Comparison of ENCODE assay signal across 29 mouse cellular contexts in the genomic region with DNA sequence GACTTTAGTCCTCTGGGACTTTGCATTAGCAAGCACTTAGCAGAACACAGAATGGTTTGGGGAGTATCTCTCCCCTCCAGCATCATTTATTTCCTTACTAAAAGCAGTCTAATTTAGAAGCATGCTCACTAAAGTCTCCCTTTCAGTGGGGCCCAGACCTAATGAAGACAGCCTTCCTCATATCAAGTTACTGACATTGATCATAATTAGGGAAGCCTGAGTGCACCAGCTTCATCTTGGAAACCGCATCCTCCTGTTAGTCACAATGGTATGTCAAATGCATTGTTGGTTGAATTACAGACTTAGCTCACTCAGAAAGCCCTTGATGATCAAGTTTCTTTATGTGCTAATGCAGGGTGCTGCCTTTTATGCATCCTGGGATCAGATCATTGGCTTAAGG.
DNase-seq lines count a peak whose midpoint lies in the region; ATAC-seq and TF ChIP-seq lines count a peak whose summit lies in the region.
"Had no signal": no experiment of that assay in that cellular context is flagged by ENCODE, and none has a peak within 500 bp of the region (broad histone marks: within the 10 kb centered on the region; RNA-seq: fewer than 3 reads in every experiment).

No protein-coding gene starts in this region.

- H3K4me1 ChIP-seq in kidney, embryonic 14.5 days (ENCODE audit: control insufficient read depth, insufficient read depth, low read length) = no peaks in the 10 kb centered on the region
- H3K4me1 ChIP-seq in kidney, adult 2 months (ENCODE audit: control insufficient read depth, insufficient read depth, low read length) = no peaks in the 10 kb centered on the region
- H3K4me1 ChIP-seq in neural tube, embryonic 13.5 days (replicated peaks) = peaks cover 25% of the 10 kb centered on the region
- H3K4me1 ChIP-seq in neural tube, embryonic 15.5 days = peaks cover 10% of the 10 kb centered on the region
- H3K4me1 ChIP-seq in neural tube, embryonic 14.5 days (ENCODE audit: control insufficient read depth, insufficient read depth, low read length) = 0 out of 2 replicates have a peak, but pooled peaks cover 3% of the 10 kb centered on the region
- H3K4me1 ChIP-seq: heart, embryonic 12.5 days; limb, embryonic 13.5 days; liver, embryonic 12.5 days; stomach, embryonic 15.5 days had no signal

- no peak overlapping the region for H3K27ac ChIP-seq in kidney, embryonic 14.5 days (ENCODE audit: low read depth, low read length)
- H3K27ac ChIP-seq in kidney, adult 2 months (ENCODE audit: insufficient read depth, low read depth, low read length) = no peak overlapping the region
- H3K27ac ChIP-seq in neural tube, embryonic 13.5 days (replicated peaks) = 0 out of 2 replicates have a peak overlapping the region, but pooled peaks have one; percentile 33
- no peak overlapping the region for H3K27ac ChIP-seq in neural tube, embryonic 15.5 days (replicated peaks)
- H3K27ac ChIP-seq in neural tube, embryonic 14.5 days (ENCODE audit: low read depth, low read length) = no peak overlapping the region
- H3K27ac ChIP-seq: forebrain, embryonic 10.5 days; hindbrain, embryonic 15.5 days; limb, embryonic 13.5 days; liver, embryonic 12.5 days; stomach, embryonic 15.5 days had no signal

- H3K4me2 ChIP-seq in kidney, embryonic 14.5 days (replicated peaks; ENCODE audit: low read depth, low read length) = no peak overlapping the region
- no peak overlapping the region for H3K4me2 ChIP-seq in neural tube, embryonic 13.5 days
- no peak overlapping the region for H3K4me2 ChIP-seq in neural tube, embryonic 15.5 days
- H3K4me2 ChIP-seq in neural tube, embryonic 14.5 days (ENCODE audit: low read depth, low read length) = no peak overlapping the region
- H3K4me2 ChIP-seq: heart, embryonic 12.5 days; hindbrain, embryonic 15.5 days; limb, embryonic 13.5 days; liver, embryonic 12.5 days; stomach, embryonic 15.5 days had no signal

- no peaks in the 10 kb centered on the region for H3K9me3 ChIP-seq in kidney, embryonic 14.5 days (ENCODE audit: control insufficient read depth, low read length)
- H3K9me3 ChIP-seq in neural tube, embryonic 13.5 days = no peaks in the 10 kb centered on the region
- H3K9me3 ChIP-seq in neural tube, embryonic 15.5 days (replicated peaks) = no peaks in the 10 kb centered on the region
- H3K9me3 ChIP-seq in neural tube, embryonic 14.5 days (ENCODE audit: control insufficient read depth, low read length) = no peaks in the 10 kb centered on the region
- H3K9me3 ChIP-seq: forebrain, embryonic 10.5 days; heart, embryonic 12.5 days; hindbrain, embryonic 15.5 days; limb, embryonic 13.5 days; liver, embryonic 12.5 days; stomach, embryonic 15.5 days had no signal

- 28% methylated on average over 1 of the region's 1 CpGs for WGBS in kidney, embryonic 14.5 days
- WGBS in kidney, adult 2 months = 20% methylated on average over 1 of the region's 1 CpGs
- WGBS in neural tube, embryonic 13.5 days = 25% methylated on average over 1 of the region's 1 CpGs
- 13% methylated on average over 1 of the region's 1 CpGs for WGBS in neural tube, embryonic 15.5 days
- WGBS in neural tube, embryonic 14.5 days = 9% methylated on average over 1 of the region's 1 CpGs

- H3K36me3 ChIP-seq in kidney, embryonic 14.5 days (ENCODE audit: control insufficient read depth, insufficient read depth, low read length) = no peaks in the 10 kb centered on the region
- H3K36me3 ChIP-seq in kidney, adult 2 months (ENCODE audit: control insufficient read depth, insufficient read depth, low read length) = no peaks in the 10 kb centered on the region
- no peaks in the 10 kb centered on the region for H3K36me3 ChIP-seq in neural tube, embryonic 13.5 days
- H3K36me3 ChIP-seq in neural tube, embryonic 15.5 days = no peaks in the 10 kb centered on the region
- no peaks in the 10 kb centered on the region for H3K36me3 ChIP-seq in neural tube, embryonic 14.5 days (ENCODE audit: control insufficient read depth, insufficient read depth, low read length)
- H3K36me3 ChIP-seq: forebrain, embryonic 10.5 days; heart, embryonic 12.5 days; hindbrain, embryonic 15.5 days; limb, embryonic 13.5 days; liver, embryonic 12.5 days; stomach, embryonic 15.5 days had no signal

- peak; percentile 76; the same call in 1 of the 2 replicates for ATAC-seq in kidney, embryonic 14.5 days (ENCODE audit: low FRiP score, low TSS enrichment)
- ATAC-seq in neural tube, embryonic 13.5 days (ENCODE audit: low read depth) = peak; percentile 47; the same call in 1 of the 2 replicates
- no peak for ATAC-seq in neural tube, embryonic 15.5 days (ENCODE audit: low FRiP score)
- ATAC-seq in neural tube, embryonic 14.5 days (ENCODE audit: low read depth) = peak; percentile 67; the same call in 1 of the 2 replicates
- no peak for ATAC-seq in inflammation-experienced regulatory T-cells, adult 6 months
- ATAC-seq: forebrain, embryonic 16.5 days; intestine, postnatal 0 days; liver, embryonic 12.5 days; Patski had no signal

- no peak overlapping the region for H3K4me3 ChIP-seq in kidney, embryonic 14.5 days (ENCODE audit: low read length)
- no peak overlapping the region for H3K4me3 ChIP-seq in kidney, adult 2 months (ENCODE audit: insufficient read depth, low read depth, low read length)
- H3K4me3 ChIP-seq in neural tube, embryonic 13.5 days = no peak overlapping the region
- no peak overlapping the region for H3K4me3 ChIP-seq in neural tube, embryonic 15.5 days (replicated peaks)
- H3K4me3 ChIP-seq in neural tube, embryonic 14.5 days (ENCODE audit: low read depth, low read length) = no peak overlapping the region
- H3K4me3 ChIP-seq: forebrain, embryonic 10.5 days; heart, embryonic 12.5 days; hindbrain, embryonic 15.5 days; limb, embryonic 13.5 days; liver, embryonic 12.5 days; stomach, embryonic 15.5 days had no signal

- TF ChIP-seq POLR2A in kidney, adult 2 months (IDR thresholded peaks at IDR 0.05; ENCODE audit: low read depth, low read length) = no peak

- H3K27me3 ChIP-seq in kidney, embryonic 14.5 days (ENCODE audit: control insufficient read depth, insufficient read depth, low read length) = no peaks in the 10 kb centered on the region
- no peaks in the 10 kb centered on the region for H3K27me3 ChIP-seq in kidney, adult 2 months (replicated peaks; ENCODE audit: control insufficient read depth, insufficient read depth, low read length)
- no peaks in the 10 kb centered on the region for H3K27me3 ChIP-seq in neural tube, embryonic 13.5 days
- no peaks in the 10 kb centered on the region for H3K27me3 ChIP-seq in neural tube, embryonic 15.5 days (replicated peaks)
- H3K27me3 ChIP-seq in neural tube, embryonic 14.5 days (ENCODE audit: control insufficient read depth, insufficient read depth, low read length) = no peaks in the 10 kb centered on the region
- H3K27me3 ChIP-seq: heart, embryonic 12.5 days; hindbrain, embryonic 15.5 days; limb, embryonic 13.5 days; liver, embryonic 12.5 days; Patski; stomach, embryonic 15.5 days had no signal

- H3K9ac ChIP-seq in kidney, embryonic 14.5 days (ENCODE audit: low read depth, low read length) = no peak overlapping the region
- no peak overlapping the region for H3K9ac ChIP-seq in neural tube, embryonic 13.5 days
- no peak overlapping the region for H3K9ac ChIP-seq in neural tube, embryonic 15.5 days (replicated peaks)
- no peak overlapping the region for H3K9ac ChIP-seq in neural tube, embryonic 14.5 days (replicated peaks; ENCODE audit: low read depth, low read length)
- H3K9ac ChIP-seq: heart, embryonic 12.5 days; hindbrain, embryonic 15.5 days; limb, embryonic 13.5 days; liver, embryonic 12.5 days; stomach, embryonic 15.5 days had no signal

- no peak for TF ChIP-seq CTCF in kidney, adult 2 months (conservative IDR thresholded peaks at IDR 0.05; ENCODE audit: insufficient read depth, insufficient read length, low read depth, low read length)

- DNase-seq in kidney, adult 2 months = no peak
- DNase-seq in embryo, embryonic 9.5 days (ENCODE audit: extremely low spot score) = peak; percentile 14
- DNase-seq in gastrocnemius, postnatal 10 days = no peak
- DNase-seq: adrenal gland, adult 2 months; cerebellum, adult 11-12 months; cerebellum, postnatal 10 days; gastrocnemius, postnatal 25 days; heart, adult 18-20 months; heart, postnatal 10 days; kidney, postnatal 36 days; lung, adult 18-20 months; lung, postnatal 10 days; midbrain, embryonic 14.5 days; right cerebral cortex, postnatal 4 days; thymus, postnatal 25 days had no signal

Comparison
In these comparisons a context has a peak if more than half of its experiments do, and no peak if none do; other contexts are left out.
1. ATAC-seq: peak in kidney, embryonic 14.5 days (single experiment), neural tube, embryonic 13.5 days (single experiment) and neural tube, embryonic 14.5 days (single experiment); none in neural tube, embryonic 15.5 days (single experiment) and inflammation-experienced regulatory T-cells, adult 6 months (single experiment).